Mouse (Mus musculus): ENCODE measurements at regions not wholly inside any gene's neighbourhood (a gene's known extent, or its start where the extent isn't known, plus 50 kb on each side); places are given as distances from the start of the nearest gene placed in this dataset.

- peak; percentile 16 for DNase-seq (ENCODE audit: low spot score)
Observed at GRCm38 (mm10) chr14:19665756-19666155, 63.4 kb upstream of the Gm5458 start.

- DNase-seq (ENCODE audit: low spot score): no peak
Observed at GRCm38 (mm10) chr14:19674046-19674445, 71.7 kb upstream of the Gm5458 start.

- DNase-seq (ENCODE audit: low spot score): no peak
Observed at GRCm38 (mm10) chr14:19688426-19688825, 62.6 kb upstream of the Nid2 start.

- no peak for DNase-seq (ENCODE audit: low spot score)
Observed at GRCm38 (mm10) chr14:19693606-19694005, 57.5 kb upstream of the Nid2 start.

GRCm38 (mm10) chr14:19694289-19694688 is 56.8 kb upstream of the Nid2 start:
- DNase-seq (ENCODE audit: low spot score): no peak

- DNase-seq (ENCODE audit: low spot score): no peak
Observed at GRCm38 (mm10) chr14:19699497-19699896, 51.6 kb upstream of the Nid2 start.
